Mouse (Mus musculus) ES-Bruce4 (cell line): ENCODE data around the gene Mblac2. TPM values are rescaled to one million over a fixed set of nuclear protein-coding genes. Genes with fewer than 3 reads are reported as not detected.

Source experiments
- H3K27ac ChIP-seq: 2 replicates; pipeline ENCODE4 v1.5.1; 2012; ENCODE audit warnings: low read length, inconsistent platforms; ENCODE audit not compliant: insufficient read depth
- H3K27me3 ChIP-seq: 2 replicates; pipeline ENCODE4 v1.6.1; 2012; ENCODE audit warnings: mild to moderate bottlenecking, low read length, inconsistent platforms; ENCODE audit not compliant: control insufficient read depth, poor library complexity, insufficient read depth, severe bottlenecking
- H3K36me3 ChIP-seq: 2 replicates; pipeline ENCODE4 v1.6.1; 2012; ENCODE audit warnings: inconsistent platforms, mild to moderate bottlenecking, low read length, moderate library complexity; ENCODE audit not compliant: control insufficient read depth, poor library complexity, insufficient read depth, severe bottlenecking
- H3K4me1 ChIP-seq: one replicate; pipeline ENCODE4 v1.8.1; 2011; ENCODE audit warnings: low read length; ENCODE audit not compliant: control insufficient read depth, insufficient read depth
- H3K4me3 ChIP-seq: 2 replicates; pipeline ENCODE4 v1.5.1; 2011; ENCODE audit warnings: low read depth, mild to moderate bottlenecking, low read length
- H3K9ac ChIP-seq: 2 replicates; pipeline ENCODE4 v1.6.1; 2012; ENCODE audit warnings: low read depth, mild to moderate bottlenecking, inconsistent platforms; ENCODE audit not compliant: poor library complexity, severe bottlenecking
- H3K9me3 ChIP-seq: replicated peaks from 2 replicates; pipeline ENCODE4 v1.6.1; 2012; ENCODE audit warnings: mild to moderate bottlenecking, low read length, inconsistent platforms; ENCODE audit not compliant: control insufficient read depth, poor library complexity, insufficient read depth, severe bottlenecking
- CTCF ChIP-seq: IDR thresholded peaks from one replicate; pipeline ENCODE4 v1.8.1; 2011; ENCODE audit warnings: low read depth, low read length
- EP300 ChIP-seq: IDR thresholded peaks from 2 replicates; pipeline ENCODE4 v1.6.1; 2011; ENCODE audit warnings: low read depth, low read length; ENCODE audit not compliant: insufficient read depth
- POLR2A ChIP-seq: IDR thresholded peaks from one replicate; pipeline ENCODE4 v1.8.1; 2011; ENCODE audit warnings: low read length; ENCODE audit not compliant: insufficient read depth
- polyA plus RNA-seq: library from polyadenylated mRNA; stranded (reverse); fragments of >200 nt; gene quantifications from 2 replicates; pipeline ENCODE4 v1.2.4, GENCODE M21; 2011; ENCODE audit warnings: low read depth; ENCODE audit not compliant: missing spikeins, insufficient read depth, insufficient read length

Gene Mblac2
- 2.3 and 2.6 TPM in 2 replicates for polyA plus RNA-seq

- Histone ChIP-seq H3K4me1 (no peaks in the 10 kb centered on the region), H3K27ac (0 out of 2 replicates have a peak within 1 kb of the TSS, but pooled peaks have one; percentile 8), H3K9me3 (no peaks in the 10 kb centered on the region), H3K9ac (peak within 1 kb of the TSS; percentile 29), H3K4me3 (peak within 1 kb of the TSS; percentile 84), H3K27me3 (no peaks in the 10 kb centered on the region), H3K36me3 (no peaks in the 10 kb centered on the region)
- peak; percentile 37 for TF ChIP-seq POLR2A
- 0 out of 2 replicates have a peak, but pooled peaks have one; percentile 26 for TF ChIP-seq EP300
- TF ChIP-seq CTCF: no peak
Observed at GRCm38 (mm10) chr13:81710775-81711545, at the start of gene Mblac2, which contains the start of gene Polr3g. TSS of gene Mblac2 (plus strand) at chr13:81711341. TSS of gene Polr3g (minus strand) at chr13:81711013.

GRCm38 (mm10) chr13:81663566-81664330, 47.4 kb upstream of the Mblac2 start:
- Histone ChIP-seq H3K36me3 (peaks cover 11% of the 10 kb centered on the region), H3K27ac (no peak overlapping the region)
- TF ChIP-seq EP300 (no peak), CTCF (no peak), POLR2A (no peak)

GRCm38 (mm10) chr13:81664331-81664698, 46.8 kb upstream of the Mblac2 start:
- peaks cover 2% of the 10 kb centered on the region for H3K4me1 ChIP-seq
- no peak for TF ChIP-seq POLR2A
- no peak for TF ChIP-seq EP300
- TF ChIP-seq CTCF: no peak
- H3K9me3 ChIP-seq: no peaks in the 10 kb centered on the region
- H3K27ac ChIP-seq: no peak overlapping the region
- H3K9ac ChIP-seq: no peak overlapping the region
- H3K27me3 ChIP-seq: no peaks in the 10 kb centered on the region
- H3K4me3 ChIP-seq: no peak overlapping the region
- H3K36me3 ChIP-seq: peaks cover 17% of the 10 kb centered on the region

More at GRCm38 (mm10) chr13:81663566-81664330, 47.4 kb upstream of the Mblac2 start:
- Histone ChIP-seq H3K9me3 (no peaks in the 10 kb centered on the region), H3K9ac (no peak overlapping the region), H3K4me3 (no peak overlapping the region), H3K4me1 (peaks cover 2% of the 10 kb centered on the region), H3K27me3 (no peaks in the 10 kb centered on the region)

DNA sequence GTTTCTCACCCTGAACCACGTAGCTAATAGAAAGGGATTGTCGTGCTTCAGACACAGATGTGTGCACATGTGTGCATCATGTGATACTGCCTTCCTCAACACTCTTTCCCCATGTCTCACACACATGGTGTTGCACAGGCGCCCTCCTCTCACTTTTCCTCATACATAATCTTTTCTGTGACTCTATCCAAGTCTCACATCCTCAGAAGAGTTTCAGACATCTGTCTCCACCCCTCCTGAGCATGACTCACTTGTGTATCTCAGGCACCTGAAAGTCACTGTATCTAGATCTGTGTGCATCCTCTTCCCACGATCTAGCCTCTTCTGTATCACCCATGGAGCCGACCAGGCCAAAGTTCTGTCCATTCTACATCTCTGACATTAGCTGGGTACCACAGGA, 43.4 kb upstream of the Mblac2 start:
- Histone ChIP-seq H3K4me1 (no peaks in the 10 kb centered on the region), H3K36me3 (peaks cover 21% of the 10 kb centered on the region), H3K9ac (no peak overlapping the region), H3K27ac (no peak overlapping the region), H3K4me3 (no peak overlapping the region), H3K9me3 (no peaks in the 10 kb centered on the region), H3K27me3 (no peaks in the 10 kb centered on the region)
- TF ChIP-seq CTCF: no peak
- no peak for TF ChIP-seq POLR2A
- no peak for TF ChIP-seq EP300

DNA sequence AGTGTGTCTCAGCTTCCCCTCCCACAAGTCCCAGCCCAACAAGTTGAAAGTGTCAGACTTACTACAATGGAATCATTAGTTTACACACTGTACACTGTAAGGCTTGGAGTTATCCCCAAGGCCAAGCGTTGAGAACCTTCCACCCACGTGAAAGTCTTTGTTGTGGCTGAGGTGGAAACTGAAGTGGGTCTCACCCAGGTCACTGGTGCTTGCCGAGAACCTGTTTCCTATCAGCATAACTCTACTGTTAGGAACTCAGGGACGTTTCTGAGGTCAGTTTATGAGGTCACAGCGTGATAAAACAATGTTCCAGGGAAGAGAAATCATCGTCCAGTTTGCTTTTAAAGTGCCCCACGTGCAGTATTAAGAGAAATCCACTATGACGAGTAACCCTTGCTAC, 35.8 kb upstream of the Mblac2 start:
- peaks cover 23% of the 10 kb centered on the region for H3K36me3 ChIP-seq
- no peak overlapping the region for H3K9ac ChIP-seq
- no peaks in the 10 kb centered on the region for H3K4me1 ChIP-seq
- no peaks in the 10 kb centered on the region for H3K27me3 ChIP-seq
- no peak overlapping the region for H3K4me3 ChIP-seq
- H3K9me3 ChIP-seq: no peaks in the 10 kb centered on the region
- no peak overlapping the region for H3K27ac ChIP-seq
- TF ChIP-seq CTCF: no peak
- no peak for TF ChIP-seq POLR2A
- TF ChIP-seq EP300: no peak
